Comparison of ENCODE assay signal across 17 mouse cellular contexts in the genomic region with DNA sequence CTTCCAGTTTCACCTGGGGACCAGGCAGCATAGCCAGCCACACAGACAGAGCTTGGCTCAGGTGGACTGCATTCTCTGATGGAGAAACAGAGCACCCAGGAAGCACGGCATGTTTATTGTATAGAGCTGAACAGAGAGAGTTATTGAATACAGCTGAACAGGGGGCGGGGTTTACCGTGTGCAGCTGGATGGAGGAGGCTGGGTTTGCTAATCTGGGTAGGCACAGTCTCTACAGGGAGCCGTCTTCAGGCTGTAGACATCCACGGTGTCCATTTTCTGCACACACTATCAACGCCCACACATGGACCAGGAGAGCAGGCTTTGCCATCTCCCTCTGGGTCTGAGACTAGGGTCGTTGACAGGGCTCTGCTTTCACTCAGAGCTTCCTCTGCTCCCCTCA. TPM values are rescaled to one million over a fixed set of nuclear protein-coding genes. Genes with fewer than 3 reads are reported as not detected.
A peak's percentile ranks its signal among the peaks of the same experiment; 100 is the strongest.
DNase-seq lines count a peak whose midpoint lies in the region; ATAC-seq lines count a peak whose summit lies in the region.
"Had no signal": no experiment of that assay in that cellular context is flagged by ENCODE, and none has a peak within 500 bp of the region (broad histone marks: within the 10 kb centered on the region; RNA-seq: fewer than 3 reads in every experiment).

No protein-coding gene starts in this region.

- no peaks in the 10 kb centered on the region for H3K36me3 ChIP-seq in heart, embryonic 12.5 days
- no peaks in the 10 kb centered on the region for H3K36me3 ChIP-seq in liver, embryonic 12.5 days
- H3K36me3 ChIP-seq in stomach, embryonic 16.5 days (ENCODE audit: control insufficient read depth, insufficient read depth, low read length), result no peaks in the 10 kb centered on the region
- H3K36me3 ChIP-seq: embryonic facial prominence, embryonic 15.5 days; limb, embryonic 13.5 days; midbrain, embryonic 15.5 days had no signal

- H3K4me3 ChIP-seq in heart, embryonic 12.5 days, result no peak overlapping the region
- no peak overlapping the region for H3K4me3 ChIP-seq in liver, embryonic 12.5 days
- H3K4me3 ChIP-seq in stomach, embryonic 16.5 days (replicated peaks; ENCODE audit: low read length), result no peak overlapping the region
- H3K4me3 ChIP-seq: embryonic facial prominence, embryonic 15.5 days; gastrocnemius, adult 2 months; left cerebral cortex, adult 2 months; limb, embryonic 13.5 days; midbrain, embryonic 15.5 days had no signal

- peaks cover 31% of the 10 kb centered on the region for H3K4me1 ChIP-seq in heart, embryonic 12.5 days (replicated peaks)
- H3K4me1 ChIP-seq in liver, embryonic 12.5 days, result peaks cover 82% of the 10 kb centered on the region
- peaks cover 12% of the 10 kb centered on the region for H3K4me1 ChIP-seq in stomach, embryonic 16.5 days (ENCODE audit: control insufficient read depth, insufficient read depth, low read length)

- peaks cover 20% of the 10 kb centered on the region; the same call in 1 of the 2 replicates for H3K27me3 ChIP-seq in heart, embryonic 12.5 days (replicated peaks)
- H3K27me3 ChIP-seq in liver, embryonic 12.5 days (replicated peaks), result peaks cover 28% of the 10 kb centered on the region
- no peaks in the 10 kb centered on the region; the same call in 1 of the 2 replicates for H3K27me3 ChIP-seq in stomach, embryonic 16.5 days (ENCODE audit: control insufficient read depth, insufficient read depth, low read length)
- H3K27me3 ChIP-seq: Patski had no signal

- 0 out of 2 replicates have a peak, but pooled peaks have one; percentile 19 for ATAC-seq in heart, embryonic 12.5 days (ENCODE audit: insufficient number of reproducible peaks, low FRiP score)
- peak; percentile 73 for ATAC-seq in liver, embryonic 12.5 days
- no peak for ATAC-seq in stomach, embryonic 16.5 days (ENCODE audit: insufficient read depth, low FRiP score)
- ATAC-seq: Patski had no signal

- DNase-seq in heart, adult 8-10 months (ENCODE audit: low spot score), result no peak
- peak; percentile 27 for DNase-seq in thymus, postnatal 14 days
- DNase-seq in thymus, postnatal 25 days, result no peak
- DNase-seq in ovary, adult 18-20 months (ENCODE audit: low spot score), result no peak
- no peak for DNase-seq in adrenal gland, postnatal 25 days

- 38% methylated on average over 7 of the region's 7 CpGs for WGBS in heart, embryonic 12.5 days
- 27% methylated on average over 7 of the region's 7 CpGs for WGBS in liver, embryonic 12.5 days (ENCODE audit: insufficient replicate concordance)
- 35% methylated on average over 7 of the region's 7 CpGs for WGBS in stomach, embryonic 16.5 days

- no peak overlapping the region for H3K27ac ChIP-seq in heart, embryonic 12.5 days (ENCODE audit: poor library complexity, severe bottlenecking)
- peak overlapping the region; percentile 68 for H3K27ac ChIP-seq in liver, embryonic 12.5 days
- no peak overlapping the region for H3K27ac ChIP-seq in stomach, embryonic 16.5 days (ENCODE audit: low read length)
- H3K27ac ChIP-seq: embryonic facial prominence, embryonic 15.5 days; gastrocnemius, adult 2 months; hindbrain, postnatal 0 days; kidney, postnatal 0 days; left cerebral cortex, adult 2 months; limb, embryonic 13.5 days; midbrain, embryonic 15.5 days had no signal

- H3K9me3 ChIP-seq in heart, embryonic 12.5 days (replicated peaks), result no peaks in the 10 kb centered on the region
- no peaks in the 10 kb centered on the region for H3K9me3 ChIP-seq in liver, embryonic 12.5 days (replicated peaks)
- H3K9me3 ChIP-seq in stomach, embryonic 16.5 days (replicated peaks; ENCODE audit: control insufficient read depth, low read length), result no peaks in the 10 kb centered on the region
- H3K9me3 ChIP-seq: embryonic facial prominence, embryonic 15.5 days; limb, embryonic 13.5 days; midbrain, embryonic 15.5 days had no signal

- H3K4me2 ChIP-seq in heart, embryonic 12.5 days, result no peak overlapping the region
- peak overlapping the region; percentile 35 for H3K4me2 ChIP-seq in liver, embryonic 12.5 days
- no peak overlapping the region for H3K4me2 ChIP-seq in stomach, embryonic 16.5 days (ENCODE audit: low read depth, low read length)
- H3K4me2 ChIP-seq: embryonic facial prominence, embryonic 15.5 days; limb, embryonic 13.5 days; midbrain, embryonic 15.5 days had no signal

- H3K9ac ChIP-seq in heart, embryonic 12.5 days, result no peak overlapping the region
- H3K9ac ChIP-seq in liver, embryonic 12.5 days, result peak overlapping the region; percentile 56
- 0 out of 2 replicates have a peak overlapping the region, but pooled peaks have one; percentile 14 for H3K9ac ChIP-seq in stomach, embryonic 16.5 days (ENCODE audit: low read length)
- H3K9ac ChIP-seq: embryonic facial prominence, embryonic 15.5 days; forebrain, postnatal 0 days; limb, embryonic 13.5 days; midbrain, embryonic 15.5 days had no signal

RNA-seq across cellular contexts. Expression of a gene that starts 8.1 kb away (rescaled TPM):
- polyA plus RNA-seq in heart, embryonic 12.5 days (2016; fragmentation: Nextera tagmentation; extraction: Ambion mirVana), result 8.0 and 9.2 TPM in 2 replicates
- total RNA-seq in heart, adult 8-10 months (2022), result 10 to 100 TPM; 18.1 to 23.2 (median 21.3) TPM
- 27.6 and 28.4 TPM in 2 replicates for polyA plus RNA-seq in liver, embryonic 12.5 days (2016; fragmentation: Nextera tagmentation; extraction: Ambion mirVana)
- polyA plus RNA-seq in stomach, embryonic 16.5 days (2015; fragmentation: Nextera tagmentation; extraction: Ambion mirVana), result 2.0 and 2.1 TPM in 2 replicates
- 17.8 and 22.4 TPM in 2 replicates for total RNA-seq in adrenal gland, postnatal 25 days (2021)
